Mouse (Mus musculus): ENCODE measurements at regions not wholly inside any gene's neighbourhood (a gene's known extent, or its start where the extent isn't known, plus 50 kb on each side); places are given as distances from the start of the nearest gene placed in this dataset.

- H3K4me3 ChIP-seq (ENCODE audit: insufficient read depth, low read length) = no peak overlapping the region
- TF ChIP-seq CTCF (IDR thresholded peaks at IDR 0.05; ENCODE audit: low read depth, low read length) = no peak
- no peak for TF ChIP-seq POLR2A (IDR thresholded peaks at IDR 0.05; ENCODE audit: borderline replicate concordance, low read depth, low read length)
- H3K4me1 ChIP-seq (ENCODE audit: control insufficient read depth, insufficient read depth, low read length) = no peaks in the 10 kb centered on the region
- no peak overlapping the region for H3K27ac ChIP-seq (ENCODE audit: insufficient read depth, low read depth, low read length)
These were observed 299.9 kb downstream of the Ptpru start for GRCm38 (mm10) chr4:131538237-131538636.

DNA sequence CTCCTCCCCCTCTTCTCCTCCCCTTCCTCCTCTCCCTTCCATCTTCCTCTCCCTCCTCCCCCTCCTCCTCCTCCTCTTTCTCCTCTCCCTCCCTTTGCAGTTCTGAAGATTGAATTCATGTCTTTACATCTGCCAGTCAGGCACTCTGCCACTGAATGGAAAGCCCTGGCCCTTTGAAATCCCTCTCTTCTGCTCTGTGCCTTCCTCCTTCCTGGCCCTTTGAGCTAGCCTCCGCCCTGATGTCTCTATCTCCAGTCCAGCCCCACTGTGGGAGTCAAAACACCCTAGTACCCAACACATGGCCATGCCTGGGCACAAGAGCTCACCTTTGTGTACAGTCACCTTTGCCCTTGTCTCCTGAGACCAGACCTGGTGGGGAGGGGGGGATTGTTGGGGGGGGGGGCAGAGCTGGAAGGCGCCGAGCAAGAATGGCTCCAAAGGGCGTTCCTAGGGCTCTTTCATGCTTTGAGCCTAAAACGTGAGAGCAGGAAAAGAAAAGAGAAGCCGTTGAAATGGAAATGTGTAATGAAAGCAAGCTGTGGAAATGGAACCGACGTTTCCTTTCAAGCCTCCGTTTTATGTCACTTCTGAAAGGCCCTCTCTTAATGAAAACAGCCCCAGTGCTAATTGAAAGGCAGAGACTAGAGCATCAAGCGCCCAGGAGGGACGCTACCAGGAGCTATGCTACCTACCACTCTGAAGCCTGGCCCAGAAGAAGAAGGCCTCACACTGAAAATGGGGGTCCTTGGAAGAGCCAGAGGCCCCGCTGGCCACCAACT, 291.5 kb downstream of the Ptpru start:
- no peak overlapping the region for H3K4me3 ChIP-seq (ENCODE audit: insufficient read depth, low read length)
- no peak for TF ChIP-seq CTCF (IDR thresholded peaks at IDR 0.05; ENCODE audit: low read depth, low read length)
- no peak for TF ChIP-seq POLR2A (IDR thresholded peaks at IDR 0.05; ENCODE audit: borderline replicate concordance, low read depth, low read length)
- no peak overlapping the region for H3K27ac ChIP-seq (ENCODE audit: insufficient read depth, low read depth, low read length)
- no peaks in the 10 kb centered on the region for H3K4me1 ChIP-seq (ENCODE audit: control insufficient read depth, insufficient read depth, low read length)

- H3K4me1 ChIP-seq (ENCODE audit: control insufficient read depth, insufficient read depth, low read length) = no peaks in the 10 kb centered on the region
- no peak overlapping the region for H3K27ac ChIP-seq (ENCODE audit: insufficient read depth, low read depth, low read length)
- no peak overlapping the region for H3K4me3 ChIP-seq (ENCODE audit: insufficient read depth, low read length)
- no peak for TF ChIP-seq CTCF (IDR thresholded peaks at IDR 0.05; ENCODE audit: low read depth, low read length)
- TF ChIP-seq POLR2A (IDR thresholded peaks at IDR 0.05; ENCODE audit: borderline replicate concordance, low read depth, low read length) = no peak
These were observed 288.5 kb downstream of the Ptpru start for GRCm38 (mm10) chr4:131549581-131549980.

DNA sequence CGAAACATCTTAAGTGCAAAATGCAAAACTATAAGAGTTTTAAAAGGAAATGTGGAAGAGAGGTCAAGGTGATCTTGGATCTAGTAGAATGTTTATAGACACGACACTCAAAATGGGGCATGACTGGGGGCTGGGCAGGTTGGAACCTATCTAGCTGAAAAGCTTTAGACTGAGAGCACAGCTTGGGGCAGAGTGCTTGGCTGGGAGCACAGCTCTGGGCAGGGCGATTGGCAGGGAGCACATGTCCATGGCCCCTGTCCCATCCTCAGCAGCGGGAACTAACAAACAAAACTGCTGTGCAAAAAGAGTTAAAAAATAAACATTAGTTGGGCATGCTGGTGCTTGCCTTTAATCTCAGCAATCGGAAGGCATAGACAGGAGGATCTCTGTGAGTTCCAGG, 279.6 kb downstream of the Ptpru start:
- H3K4me3 ChIP-seq (ENCODE audit: insufficient read depth, low read length) = no peak overlapping the region
- H3K27ac ChIP-seq (ENCODE audit: insufficient read depth, low read depth, low read length) = no peak overlapping the region
- TF ChIP-seq POLR2A (IDR thresholded peaks at IDR 0.05; ENCODE audit: borderline replicate concordance, low read depth, low read length) = no peak
- no peak for TF ChIP-seq CTCF (IDR thresholded peaks at IDR 0.05; ENCODE audit: low read depth, low read length)
- no peaks in the 10 kb centered on the region for H3K4me1 ChIP-seq (ENCODE audit: control insufficient read depth, insufficient read depth, low read length)

GRCm38 (mm10) chr4:131563851-131564250, 274.2 kb downstream of the Ptpru start:
- H3K4me1 ChIP-seq (ENCODE audit: control insufficient read depth, insufficient read depth, low read length) = no peaks in the 10 kb centered on the region
- H3K27ac ChIP-seq (ENCODE audit: insufficient read depth, low read depth, low read length) = no peak overlapping the region
- TF ChIP-seq CTCF (IDR thresholded peaks at IDR 0.05; ENCODE audit: low read depth, low read length) (no peak), POLR2A (IDR thresholded peaks at IDR 0.05; ENCODE audit: borderline replicate concordance, low read depth, low read length) (no peak)
- H3K4me3 ChIP-seq (ENCODE audit: insufficient read depth, low read length) = no peak overlapping the region

GRCm38 (mm10) chr4:131565203-131565602, 272.9 kb downstream of the Ptpru start:
- Histone ChIP-seq H3K27ac (ENCODE audit: insufficient read depth, low read depth, low read length) (no peak overlapping the region), H3K4me3 (ENCODE audit: insufficient read depth, low read length) (no peak overlapping the region), H3K4me1 (ENCODE audit: control insufficient read depth, insufficient read depth, low read length) (no peaks in the 10 kb centered on the region)
- no peak for TF ChIP-seq CTCF (IDR thresholded peaks at IDR 0.05; ENCODE audit: low read depth, low read length)
- TF ChIP-seq POLR2A (IDR thresholded peaks at IDR 0.05; ENCODE audit: borderline replicate concordance, low read depth, low read length) = no peak

DNA sequence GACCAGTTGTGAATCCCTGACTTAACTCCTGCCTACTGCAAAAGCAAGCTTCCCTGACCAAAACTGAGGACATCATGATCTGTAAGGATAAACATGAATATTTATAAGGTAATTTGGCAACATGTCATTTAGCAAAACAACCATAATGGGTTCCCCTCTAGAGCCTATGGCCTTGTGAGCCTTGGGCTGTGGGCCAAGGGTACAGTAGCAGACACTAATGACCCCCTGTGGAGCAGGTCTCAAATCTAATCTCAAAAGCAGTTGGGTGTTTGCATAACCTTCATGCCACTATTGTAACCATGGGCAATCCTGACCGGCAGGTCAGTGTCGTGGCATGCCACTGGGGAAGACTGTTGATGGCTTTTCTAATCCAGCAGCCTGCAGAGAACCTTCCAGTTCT, 270.8 kb downstream of the Ptpru start:
- Histone ChIP-seq H3K4me3 (ENCODE audit: insufficient read depth, low read length) (no peak overlapping the region), H3K27ac (ENCODE audit: insufficient read depth, low read depth, low read length) (no peak overlapping the region), H3K4me1 (ENCODE audit: control insufficient read depth, insufficient read depth, low read length) (no peaks in the 10 kb centered on the region)
- TF ChIP-seq POLR2A (IDR thresholded peaks at IDR 0.05; ENCODE audit: borderline replicate concordance, low read depth, low read length) (no peak), CTCF (IDR thresholded peaks at IDR 0.05; ENCODE audit: low read depth, low read length) (no peak)

- TF ChIP-seq POLR2A (IDR thresholded peaks at IDR 0.05; ENCODE audit: borderline replicate concordance, low read depth, low read length) = no peak
- TF ChIP-seq CTCF (IDR thresholded peaks at IDR 0.05; ENCODE audit: low read depth, low read length) = no peak
- Histone ChIP-seq H3K4me3 (ENCODE audit: insufficient read depth, low read length) (no peak overlapping the region), H3K4me1 (ENCODE audit: control insufficient read depth, insufficient read depth, low read length) (no peaks in the 10 kb centered on the region)
These were observed 268.9 kb downstream of the Ptpru start for GRCm38 (mm10) chr4:131569156-131569555.

DNA sequence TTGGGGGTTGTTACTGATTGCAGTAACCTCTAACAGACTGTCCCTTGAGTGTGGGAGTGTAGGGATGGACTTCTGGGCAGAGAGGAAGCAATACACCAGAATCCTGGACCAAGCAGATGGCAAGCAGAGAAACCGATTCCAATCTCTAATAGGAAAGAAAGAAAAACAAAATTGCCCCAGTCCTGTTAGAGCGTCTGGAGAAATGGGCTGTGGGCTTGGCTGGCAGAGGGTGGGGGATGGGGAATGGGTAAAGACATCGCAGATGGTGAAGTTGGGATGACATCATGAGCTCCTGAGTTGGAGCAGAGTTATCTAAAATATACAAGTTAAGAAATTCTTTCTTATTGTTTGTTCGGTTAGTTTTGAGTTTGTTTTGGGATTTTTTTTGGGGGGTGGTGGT, 260.5 kb downstream of the Ptpru start:
- no peak overlapping the region for H3K4me3 ChIP-seq (ENCODE audit: insufficient read depth, low read length)
- no peak for TF ChIP-seq CTCF (IDR thresholded peaks at IDR 0.05; ENCODE audit: low read depth, low read length)
- no peak overlapping the region for H3K27ac ChIP-seq (ENCODE audit: insufficient read depth, low read depth, low read length)
- no peaks in the 10 kb centered on the region for H3K4me1 ChIP-seq (ENCODE audit: control insufficient read depth, insufficient read depth, low read length)

More at GRCm38 (mm10) chr4:131569156-131569555, 268.9 kb downstream of the Ptpru start:
- no peak overlapping the region for H3K27ac ChIP-seq (ENCODE audit: insufficient read depth, low read depth, low read length)

GRCm38 (mm10) chr4:131585946-131586345, 252.1 kb downstream of the Ptpru start:
- TF ChIP-seq CTCF (IDR thresholded peaks at IDR 0.05; ENCODE audit: low read depth, low read length) (no peak), POLR2A (IDR thresholded peaks at IDR 0.05; ENCODE audit: borderline replicate concordance, low read depth, low read length) (no peak)
- no peaks in the 10 kb centered on the region for H3K4me1 ChIP-seq (ENCODE audit: control insufficient read depth, insufficient read depth, low read length)
- no peak overlapping the region for H3K4me3 ChIP-seq (ENCODE audit: insufficient read depth, low read length)
- H3K27ac ChIP-seq (ENCODE audit: insufficient read depth, low read depth, low read length) = no peak overlapping the region

Measured in bone marrow macrophage, adult 2 months (primary cell).